Mouse (Mus musculus) Patski (cell line): Measurements from ENCODE around the gene Rpl12. TPM values are rescaled to one million over a fixed set of nuclear protein-coding genes. Genes with fewer than 3 reads are reported as not detected.
A peak's percentile ranks its signal among the peaks of the same experiment; 100 is the strongest.

Experiments
- ATAC-seq: fragments of 100-300 bp; one replicate; pipeline ENCODE4 v1.8.0; 2021
- CTCF ChIA-PET: fragments of 350-600 bp; sonication (Branson Sonifier 250); formaldehyde crosslinking; loops from one replicate; lab custom pipeline; 2022; ENCODE audit warnings: inconsistent platforms; lab: Charles Lee
- POLR2A ChIA-PET: fragments of 350-600 bp; sonication (Branson Sonifier 250); formaldehyde crosslinking; loops from one replicate; lab custom pipeline; 2022; ENCODE audit warnings: antibody characterized with exemption, inconsistent platforms; lab: Charles Lee
- DNase-seq: peaks from one replicate; pipeline ENCODE4 v3.0.0-alpha.2; 2011; ENCODE audit warnings: low read depth, low spot score
- H3K27me3 ChIP-seq: fragments of 371-371 bp; one replicate; pipeline ENCODE4 v1.5.1; 2021
- CTCF ChIP-seq: fragments of 100-300 bp; IDR thresholded peaks from one replicate; pipeline ENCODE4 v1.5.1; 2021
- in situ Hi-C: fragments of 300-500 bp; cut with MboI; formaldehyde crosslinking; loops from 3 replicates; pipeline ENCODE4 v1.11.1; 2018; ENCODE audit warnings: low pct_unique_long_range_greater_than_20kb, mixed read lengths
- polyA plus RNA-seq: library from polyadenylated mRNA; unstranded; gene quantifications from one replicate; pipeline ENCODE4 v1.2.3, GENCODE M21; 2021

The Rpl12 gene
- polyA plus RNA-seq, 1 experiment from 2014 or later = 52.5 TPM

- no peak for DNase-seq
- ChIA-PET CTCF (no interaction called here), POLR2A (no interaction called here)
- no peaks in the 10 kb centered on the region for H3K27me3 ChIP-seq
- ATAC-seq = no peak
- no peak for TF ChIP-seq CTCF
- in situ Hi-C loops = loop anchor here (25.0 kb wide), 1 partner anchor 410 kb away; no protein-coding TSS in a partner anchor
Measured at GRCm38 (mm10) chr2:32977114-32977513, 15.8 kb downstream of the Rpl12 start.

- no peaks in the 10 kb centered on the region for H3K27me3 ChIP-seq
- ATAC-seq = no peak
- no peak for DNase-seq
- TF ChIP-seq CTCF = no peak
- ChIA-PET CTCF (interaction anchor here (1.5 to 1.6 kb wide), 2 partner anchors 9 to 30 kb away, joined by 3 read pairs; no protein-coding TSS in a partner anchor), POLR2A (no interaction called here)
- in situ Hi-C loops = loop anchor here (25.0 kb wide), 1 partner anchor 409 kb away; no protein-coding TSS in a partner anchor
Measured at GRCm38 (mm10) chr2:32978675-32979074, 17.3 kb downstream of the Rpl12 start.

GRCm38 (mm10) chr2:32979675-32980074 is 18.3 kb downstream of the Rpl12 start:
- ChIA-PET POLR2A (no interaction called here), CTCF (interaction anchor here (1.5 to 1.6 kb wide), 2 partner anchors 10 to 31 kb away, joined by 3 read pairs; no protein-coding TSS in a partner anchor)
- no peak for ATAC-seq
- in situ Hi-C loops = loop anchor here (25.0 kb wide), 1 partner anchor 408 kb away; no protein-coding TSS in a partner anchor
- no peak for DNase-seq
- no peaks in the 10 kb centered on the region for H3K27me3 ChIP-seq
- no peak for TF ChIP-seq CTCF

- CTCF ChIA-PET = interaction anchor here (1.2 kb wide), 1 partner anchor 22 kb away, joined by 3 read pairs; no protein-coding TSS in a partner anchor
- DNase-seq = no peak
- no peak for TF ChIP-seq CTCF
- H3K27me3 ChIP-seq = no peaks in the 10 kb centered on the region
- ATAC-seq = peak; percentile 58
- in situ Hi-C loops = loop anchor here (25.0 kb wide), 1 partner anchor 406 kb away; no protein-coding TSS in a partner anchor
- POLR2A ChIA-PET = no interaction called here
Measured at GRCm38 (mm10) chr2:32981281-32981680, 19.9 kb downstream of the Rpl12 start.

- POLR2A ChIA-PET = no interaction called here
- CTCF ChIA-PET = interaction anchor here (0.6 to 1.2 kb wide), 3 partner anchors 13 to 442 kb away, joined by 3 read pairs; no protein-coding TSS in a partner anchor
- ATAC-seq (peak; percentile 95), DNase-seq (peak; percentile 70)
- in situ Hi-C loops = loop anchor here (25.0 kb wide), 1 partner anchor 406 kb away; no protein-coding TSS in a partner anchor
- H3K27me3 ChIP-seq = no peaks in the 10 kb centered on the region
- no peak for TF ChIP-seq CTCF
Measured at GRCm38 (mm10) chr2:32981725-32982271, 20.4 kb downstream of the Rpl12 start, which contains the start of gene Slc2a8. Gene Slc2a8 (minus strand): TSS chr2:32982083.

- ATAC-seq (no peak), DNase-seq (no peak)
- no peak for TF ChIP-seq CTCF
- CTCF ChIA-PET = interaction anchor here (1.1 to 1.9 kb wide), 3 partner anchors 14 to 365 kb away, joined by 3 to 4 read pairs (median 3); no protein-coding TSS in a partner anchor
- POLR2A ChIA-PET = no interaction called here
- in situ Hi-C loops = loop anchor here (25.0 kb wide), 1 partner anchor 405 kb away; no protein-coding TSS in a partner anchor
- H3K27me3 ChIP-seq = no peaks in the 10 kb centered on the region
Measured at GRCm38 (mm10) chr2:32982700-32983099, 21.3 kb downstream of the Rpl12 start.

GRCm38 (mm10) chr2:32983617-32984016 is 22.3 kb downstream of the Rpl12 start:
- TF ChIP-seq CTCF = no peak
- DNase-seq (no peak), ATAC-seq (no peak)
- no peaks in the 10 kb centered on the region for H3K27me3 ChIP-seq
- in situ Hi-C loops = loop anchor here (25.0 kb wide), 1 partner anchor 404 kb away; no protein-coding TSS in a partner anchor
- CTCF ChIA-PET = interaction anchor here (1.1 to 1.9 kb wide), 3 partner anchors 44 to 365 kb away, joined by 3 to 4 read pairs (median 4); partner anchors contain the start of gene Garnl3
- POLR2A ChIA-PET = no interaction called here

GRCm38 (mm10) chr2:32985844-32986243 is 24.5 kb downstream of the Rpl12 start:
- DNase-seq (no peak), ATAC-seq (no peak)
- TF ChIP-seq CTCF = no peak
- in situ Hi-C loops = loop anchor here (25.0 kb wide), 1 partner anchor 401 kb away; no protein-coding TSS in a partner anchor
- no peaks in the 10 kb centered on the region for H3K27me3 ChIP-seq
- POLR2A ChIA-PET = no interaction called here
- CTCF ChIA-PET = no interaction called here

GRCm38 (mm10) chr2:32989376-32989775 is 28.0 kb downstream of the Rpl12 start:
- in situ Hi-C loops = loop anchor here (25.0 kb wide), 1 partner anchor 398 kb away; no protein-coding TSS in a partner anchor
- no peak for TF ChIP-seq CTCF
- POLR2A ChIA-PET = no interaction called here
- CTCF ChIA-PET = no interaction called here
- no peak for ATAC-seq
- no peaks in the 10 kb centered on the region for H3K27me3 ChIP-seq
- DNase-seq = no peak

- POLR2A ChIA-PET = no interaction called here
- H3K27me3 ChIP-seq = no peaks in the 10 kb centered on the region
- TF ChIP-seq CTCF = peak; percentile 74
- ATAC-seq (no peak), DNase-seq (no peak)
- CTCF ChIA-PET = no interaction called here
- in situ Hi-C loops = loop anchor here (25.0 kb wide), 1 partner anchor 397 kb away; no protein-coding TSS in a partner anchor
Measured at GRCm38 (mm10) chr2:32990167-32990832, 28.9 kb downstream of the Rpl12 start.
